Mouse (Mus musculus) cerebellum, postnatal 10 days (tissue): ENCODE data around the gene Slc22a16.
"Not testable (repeated sequence)": the region's sequence is repeated elsewhere in the genome, so short reads cannot be mapped to it uniquely, and the experiment has no call there.

Experiments used
- DNase-seq, 2 experiments: peaks; one replicate each; pipeline ENCODE4 v3.0.0; 2021; ENCODE audit warnings: mixed read lengths in 2 of 2

Slc22a16 gene

GRCm38 (mm10) chr10:40570036-40570435 lies at the start of gene Slc22a16:
Gene Slc22a16, plus strand, starts transcription at chr10:40570336.
- no peak for DNase-seq

GRCm38 (mm10) chr10:40521579-40521978 lies 48.6 kb upstream of the Slc22a16 start:
- DNase-seq: no peak

DNA sequence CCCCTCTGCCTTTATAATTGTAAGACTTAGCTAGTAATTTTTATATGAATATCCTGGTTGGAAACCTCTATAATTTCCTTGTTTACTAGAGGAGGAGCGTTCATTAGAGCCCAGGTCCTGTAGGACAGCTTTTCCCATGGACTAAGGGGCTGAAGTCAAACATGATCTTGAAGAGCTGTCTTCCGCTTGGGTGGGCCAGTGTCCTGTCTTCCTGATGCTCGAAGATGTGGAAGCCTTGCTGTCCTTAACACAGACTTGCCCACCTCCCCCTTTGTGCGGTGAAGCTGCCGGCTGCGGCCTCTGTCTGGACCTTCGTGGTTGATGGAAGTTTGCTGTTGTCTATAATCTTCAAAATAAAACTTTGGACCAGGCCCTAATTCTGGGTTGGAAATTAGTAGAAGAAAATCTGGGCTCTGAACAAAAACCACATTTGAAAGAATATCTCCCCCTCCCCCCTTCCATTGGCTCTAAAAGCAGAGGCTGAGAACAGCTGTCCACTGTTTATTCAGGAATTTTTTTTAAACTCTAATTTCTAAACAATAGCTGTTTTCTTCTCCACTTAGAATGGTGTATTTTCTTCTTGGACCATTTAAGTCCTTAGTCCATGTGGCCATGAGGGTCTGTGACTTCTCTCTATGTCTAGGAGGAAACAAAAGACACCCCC lies 46.7 kb upstream of the Slc22a16 start:
- DNase-seq: no peak

DNA sequence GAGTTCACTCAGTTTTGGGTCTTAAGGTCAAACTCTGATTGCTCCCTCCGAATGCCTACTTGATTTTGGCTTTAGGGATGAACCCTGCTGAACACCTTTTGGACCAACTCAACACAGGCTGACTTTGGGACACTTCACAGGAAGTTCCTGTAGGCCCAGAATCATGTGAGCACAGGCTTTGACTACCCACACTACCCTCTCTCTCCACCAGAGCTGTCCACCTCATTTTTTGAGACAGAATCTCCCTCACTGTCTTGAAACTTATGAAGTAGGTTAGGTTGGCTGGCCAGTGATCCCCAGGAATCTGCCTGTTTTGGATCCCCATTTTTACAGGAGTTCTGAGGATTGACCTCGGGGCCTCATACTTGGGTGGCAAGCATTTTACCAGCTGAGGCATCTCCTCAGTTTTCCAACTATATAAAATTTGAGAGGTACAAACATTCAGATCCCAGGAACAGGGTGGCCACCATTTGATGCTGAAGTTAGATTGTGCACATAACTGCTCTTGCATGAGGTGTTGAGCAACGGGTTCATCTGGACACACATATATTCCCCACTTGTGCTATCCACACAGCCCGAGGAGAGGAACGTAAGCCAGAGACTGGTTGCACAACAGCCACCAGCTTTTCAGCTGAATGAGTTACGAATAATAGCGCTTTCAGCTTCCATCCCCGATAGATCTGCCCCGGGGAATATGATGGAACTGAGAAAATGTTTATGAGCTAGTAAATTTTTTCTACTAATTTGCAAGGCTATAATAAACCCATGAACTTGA lies 45.9 kb upstream of the Slc22a16 start:
- DNase-seq: no peak

GRCm38 (mm10) chr10:40524991-40525390 lies 45.1 kb upstream of the Slc22a16 start:
- DNase-seq: peak; percentile 76 to 88

- DNase-seq: no peak
Measured at GRCm38 (mm10) chr10:40525616-40526155, 44.5 kb upstream of the Slc22a16 start.

GRCm38 (mm10) chr10:40526301-40526761 lies 43.8 kb upstream of the Slc22a16 start:
- DNase-seq: no peak

DNA sequence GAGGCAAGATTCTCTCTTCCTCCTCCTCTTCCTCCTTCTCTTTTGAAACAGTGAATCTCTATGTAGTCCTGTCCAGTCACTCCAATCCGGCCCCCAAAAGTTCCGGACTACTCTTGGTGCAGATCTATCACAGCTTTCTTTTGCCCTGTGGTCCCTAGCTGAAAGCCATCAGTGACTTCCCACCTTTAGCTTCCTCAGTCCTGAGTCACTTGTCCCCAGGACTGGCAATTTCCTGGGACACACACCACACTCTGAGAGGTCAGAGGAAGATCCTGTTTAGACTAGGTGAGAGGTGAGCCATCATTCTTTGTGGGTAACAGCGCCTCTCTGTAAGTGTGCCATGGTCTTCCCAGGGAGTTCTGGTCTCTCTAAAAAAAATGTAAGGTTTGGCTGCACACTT lies 43.1 kb upstream of the Slc22a16 start:
- no peak for DNase-seq

- DNase-seq: no peak
Measured at GRCm38 (mm10) chr10:40527573-40527972, 42.6 kb upstream of the Slc22a16 start.

GRCm38 (mm10) chr10:40528668-40529067 lies 41.5 kb upstream of the Slc22a16 start:
- DNase-seq: no peak

- peak; percentile 68 to 70 for DNase-seq
Measured at GRCm38 (mm10) chr10:40529617-40530016, 40.5 kb upstream of the Slc22a16 start.

DNA sequence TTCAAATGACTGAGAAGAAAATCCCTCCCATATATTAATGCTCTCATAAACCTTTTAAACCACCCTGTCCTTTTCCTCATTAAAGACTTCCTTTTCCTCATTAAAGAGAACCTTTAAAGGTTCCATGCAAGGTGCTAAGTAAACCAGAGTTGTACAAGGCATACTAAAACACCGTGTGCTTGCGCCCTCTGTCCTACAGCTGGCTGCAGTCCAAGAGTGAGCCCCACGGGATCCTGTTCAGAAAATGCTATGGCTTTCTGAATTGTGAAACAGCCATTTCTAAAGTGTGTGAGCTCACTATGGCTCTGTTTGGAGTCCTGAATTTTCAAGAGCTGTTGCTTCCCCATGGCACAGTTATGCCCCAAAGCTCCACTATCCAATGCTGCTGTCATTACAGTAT lies 39.5 kb upstream of the Slc22a16 start:
- no peak for DNase-seq

- not testable (repeated sequence) for DNase-seq
Measured at GRCm38 (mm10) chr10:40532586-40532985, 37.5 kb upstream of the Slc22a16 start.

GRCm38 (mm10) chr10:40541351-40541750 lies 28.8 kb upstream of the Slc22a16 start:
- DNase-seq: no peak

GRCm38 (mm10) chr10:40549317-40549716 lies 20.8 kb upstream of the Slc22a16 start:
- no peak for DNase-seq

- no peak for DNase-seq
Measured at GRCm38 (mm10) chr10:40551801-40552200, 18.3 kb upstream of the Slc22a16 start.

GRCm38 (mm10) chr10:40565695-40566094 lies 4.4 kb upstream of the Slc22a16 start:
- not testable (repeated sequence) for DNase-seq

GRCm38 (mm10) chr10:40575912-40576634 lies 5.9 kb downstream of the Slc22a16 start:
- DNase-seq: no peak

- DNase-seq: peak; percentile 37 to 57
Measured at GRCm38 (mm10) chr10:40583584-40584255, 13.6 kb downstream of the Slc22a16 start.

- DNase-seq: peak; percentile 45 to 59
Measured at GRCm38 (mm10) chr10:40592186-40592585, 22.1 kb downstream of the Slc22a16 start.

GRCm38 (mm10) chr10:40597177-40597576 lies 27.0 kb downstream of the Slc22a16 start:
- peak; percentile 42 to 46 for DNase-seq

- DNase-seq: peak; percentile 60 to 65
Measured at GRCm38 (mm10) chr10:40604706-40605394, 34.7 kb downstream of the Slc22a16 start.
